Mouse (Mus musculus): Measurements from ENCODE around the gene Kalrn. TPM values are rescaled to one million over a fixed set of nuclear protein-coding genes. Genes with fewer than 3 reads are reported as not detected.

Kalrn gene
- polyA plus RNA-seq, 2 experiments = 8.8 to 11.7 TPM

DNA sequence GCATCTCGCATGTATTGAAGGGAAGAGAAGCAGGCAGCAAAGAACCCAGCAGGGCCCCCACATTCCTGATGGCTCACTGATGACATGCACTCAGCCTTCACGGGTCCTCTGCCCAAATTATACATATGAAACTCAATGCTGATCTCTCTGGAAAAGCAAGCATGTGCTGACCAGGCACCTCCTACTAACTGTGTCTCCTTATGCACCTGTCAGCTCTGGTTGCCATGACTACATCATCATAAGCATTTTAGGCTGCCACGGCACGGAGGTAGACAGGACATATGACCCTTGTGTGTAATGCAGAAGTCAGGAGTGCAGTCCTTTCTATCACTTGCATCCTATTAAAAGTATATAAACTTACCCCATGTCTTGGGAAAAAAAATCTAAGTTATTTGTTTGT is 29.6 kb downstream of the Kalrn start:
- Histone ChIP-seq H3K27ac (replicated peaks; ENCODE audit: low read depth, low read length) (no peak overlapping the region), H3K27me3 (ENCODE audit: control insufficient read depth, insufficient read depth, low read length) (no peaks in the 10 kb centered on the region), H3K36me3 (ENCODE audit: control insufficient read depth, insufficient read depth, low read length) (no peaks in the 10 kb centered on the region), H3K4me1 (ENCODE audit: control insufficient read depth, insufficient read depth, low read length) (peaks cover 17% of the 10 kb centered on the region), H3K4me2 (replicated peaks; ENCODE audit: low read depth, low read length, severe bottlenecking) (no peak overlapping the region), H3K9me3 (ENCODE audit: control insufficient read depth, low read length) (no peaks in the 10 kb centered on the region), H3K9ac (ENCODE audit: low read depth, low read length, severe bottlenecking) (no peak overlapping the region), H3K4me3 (replicated peaks; ENCODE audit: low read length) (no peak overlapping the region)
- no peak for TF ChIP-seq POLR2A (IDR thresholded peaks at IDR 0.05; ENCODE audit: borderline replicate concordance, extremely low read depth, insufficient read depth, insufficient read length)
- DNase-seq (ENCODE audit: low spot score) (no peak), ATAC-seq (ENCODE audit: low FRiP score, low read depth) (no peak; the same call in 1 of the 2 replicates)
- WGBS = 76% methylated on average over 4 of the region's 4 CpGs

- peaks cover 7% of the 10 kb centered on the region for H3K4me1 ChIP-seq (ENCODE audit: control insufficient read depth, insufficient read depth, low read length)
- no peak for ATAC-seq (ENCODE audit: low FRiP score, low read depth)
Observed at GRCm38 (mm10) chr16:34542341-34542740, 31.0 kb downstream of the Kalrn start.

GRCm38 (mm10) chr16:34538679-34539185 is 34.6 kb downstream of the Kalrn start:
- no peak overlapping the region for H3K4me2 ChIP-seq (replicated peaks; ENCODE audit: low read depth, low read length, severe bottlenecking)
- H3K4me1 ChIP-seq (ENCODE audit: control insufficient read depth, insufficient read depth, low read length) = peaks cover 6% of the 10 kb centered on the region; the same call in 1 of the 2 replicates
- ATAC-seq (ENCODE audit: low FRiP score, low read depth) = no peak
- no peaks in the 10 kb centered on the region for H3K9me3 ChIP-seq (ENCODE audit: control insufficient read depth, low read length)
- no peak overlapping the region for H3K9ac ChIP-seq (ENCODE audit: low read depth, low read length, severe bottlenecking)
- no peak for TF ChIP-seq POLR2A (IDR thresholded peaks at IDR 0.05; ENCODE audit: borderline replicate concordance, extremely low read depth, insufficient read depth, insufficient read length)
- H3K36me3 ChIP-seq (ENCODE audit: control insufficient read depth, insufficient read depth, low read length) = no peaks in the 10 kb centered on the region
- 48% methylated on average over 5 of the region's 5 CpGs for WGBS
- DNase-seq (ENCODE audit: low spot score) = no peak
- no peak overlapping the region for H3K4me3 ChIP-seq (replicated peaks; ENCODE audit: low read length)
- no peak overlapping the region for H3K27ac ChIP-seq (replicated peaks; ENCODE audit: low read depth, low read length)
- H3K27me3 ChIP-seq (ENCODE audit: control insufficient read depth, insufficient read depth, low read length) = no peaks in the 10 kb centered on the region

More at GRCm38 (mm10) chr16:34542341-34542740, 31.0 kb downstream of the Kalrn start:
- H3K36me3 ChIP-seq (ENCODE audit: control insufficient read depth, insufficient read depth, low read length) = no peaks in the 10 kb centered on the region
- no peaks in the 10 kb centered on the region for H3K9me3 ChIP-seq (ENCODE audit: control insufficient read depth, low read length)
- WGBS = 97% methylated on average over 2 of the region's 2 CpGs
- no peak overlapping the region for H3K4me3 ChIP-seq (replicated peaks; ENCODE audit: low read length)
- no peak for DNase-seq (ENCODE audit: low spot score)
- no peak overlapping the region for H3K9ac ChIP-seq (ENCODE audit: low read depth, low read length, severe bottlenecking)
- TF ChIP-seq POLR2A (IDR thresholded peaks at IDR 0.05; ENCODE audit: borderline replicate concordance, extremely low read depth, insufficient read depth, insufficient read length) = no peak
- H3K4me2 ChIP-seq (replicated peaks; ENCODE audit: low read depth, low read length, severe bottlenecking) = no peak overlapping the region
- no peaks in the 10 kb centered on the region for H3K27me3 ChIP-seq (ENCODE audit: control insufficient read depth, insufficient read depth, low read length)
- H3K27ac ChIP-seq (replicated peaks; ENCODE audit: low read depth, low read length) = no peak overlapping the region

DNA sequence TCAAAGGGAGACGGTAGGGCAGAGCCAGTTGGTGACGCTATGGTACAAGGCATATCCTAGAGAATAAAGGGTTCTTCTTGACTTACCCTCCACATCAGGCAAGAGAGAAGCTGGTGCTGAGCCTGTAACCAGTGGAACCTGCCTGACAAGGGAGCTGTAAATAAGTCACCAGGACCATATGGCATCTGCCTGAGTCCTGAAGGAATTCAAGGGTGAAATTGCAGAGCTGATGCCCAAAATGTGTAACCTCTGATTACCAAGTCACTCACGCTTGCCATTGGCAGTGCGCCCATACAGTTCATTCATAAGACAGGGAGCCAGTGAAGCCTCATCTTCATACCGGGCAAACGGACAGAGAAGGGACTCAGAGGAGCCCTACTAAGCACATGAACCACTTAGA is 37.0 kb downstream of the Kalrn start:
- Histone ChIP-seq H3K27ac (replicated peaks; ENCODE audit: low read depth, low read length) (no peak overlapping the region), H3K9ac (ENCODE audit: low read depth, low read length, severe bottlenecking) (no peak overlapping the region), H3K27me3 (ENCODE audit: control insufficient read depth, insufficient read depth, low read length) (no peaks in the 10 kb centered on the region), H3K9me3 (ENCODE audit: control insufficient read depth, low read length) (no peaks in the 10 kb centered on the region), H3K4me2 (replicated peaks; ENCODE audit: low read depth, low read length, severe bottlenecking) (no peak overlapping the region), H3K4me3 (replicated peaks; ENCODE audit: low read length) (no peak overlapping the region), H3K4me1 (ENCODE audit: control insufficient read depth, insufficient read depth, low read length) (peaks cover 6% of the 10 kb centered on the region; the same call in 1 of the 2 replicates), H3K36me3 (ENCODE audit: control insufficient read depth, insufficient read depth, low read length) (no peaks in the 10 kb centered on the region)
- ATAC-seq (ENCODE audit: low FRiP score, low read depth) = no peak
- 74% methylated on average over 6 of the region's 6 CpGs for WGBS
- no peak for DNase-seq (ENCODE audit: low spot score)
- no peak for TF ChIP-seq POLR2A (IDR thresholded peaks at IDR 0.05; ENCODE audit: borderline replicate concordance, extremely low read depth, insufficient read depth, insufficient read length)

DNA sequence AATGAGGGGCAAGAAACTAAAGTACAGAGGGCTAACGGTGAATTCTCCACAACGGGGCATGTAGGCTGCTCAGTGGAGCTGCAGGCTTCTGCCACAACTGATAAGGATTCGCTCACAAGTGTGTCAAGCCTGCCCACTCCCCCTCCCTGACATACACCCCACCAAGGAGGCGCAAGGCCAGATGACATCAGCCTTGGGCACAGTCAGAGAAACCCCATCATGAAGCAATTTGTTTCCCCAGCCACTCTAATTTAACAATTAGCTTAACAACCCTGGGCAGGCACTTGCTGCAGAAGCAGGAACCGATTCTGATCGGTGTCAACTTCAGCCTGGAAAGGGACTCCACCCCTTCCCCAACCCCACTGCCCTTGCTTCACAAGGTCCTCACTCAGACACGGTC is 38.2 kb downstream of the Kalrn start:
- no peak for ATAC-seq (ENCODE audit: low FRiP score, low read depth)
- TF ChIP-seq POLR2A (IDR thresholded peaks at IDR 0.05; ENCODE audit: borderline replicate concordance, extremely low read depth, insufficient read depth, insufficient read length) = no peak
- DNase-seq (ENCODE audit: low spot score) = no peak
- Histone ChIP-seq H3K9me3 (ENCODE audit: control insufficient read depth, low read length) (no peaks in the 10 kb centered on the region), H3K4me2 (replicated peaks; ENCODE audit: low read depth, low read length, severe bottlenecking) (no peak overlapping the region), H3K27ac (replicated peaks; ENCODE audit: low read depth, low read length) (no peak overlapping the region), H3K9ac (ENCODE audit: low read depth, low read length, severe bottlenecking) (no peak overlapping the region), H3K27me3 (ENCODE audit: control insufficient read depth, insufficient read depth, low read length) (no peaks in the 10 kb centered on the region), H3K4me3 (replicated peaks; ENCODE audit: low read length) (no peak overlapping the region), H3K4me1 (ENCODE audit: control insufficient read depth, insufficient read depth, low read length) (peaks cover 6% of the 10 kb centered on the region; the same call in 1 of the 2 replicates), H3K36me3 (ENCODE audit: control insufficient read depth, insufficient read depth, low read length) (no peaks in the 10 kb centered on the region)
- 27% methylated on average over 7 of the region's 7 CpGs for WGBS

Data from limb, embryonic 14.5 days (tissue).